Mouse (Mus musculus): ENCODE results near the gene Carmil1.

GRCm38 (mm10) chr13:24257809-24258208 lies 22.8 kb downstream of the Carmil1 start:
- no peak for TF ChIP-seq CTCF (IDR thresholded peaks at IDR 0.05; ENCODE audit: extremely low read depth, insufficient read length, insufficient replicate concordance, low read depth, low read length)
- TF ChIP-seq POLR2A (IDR thresholded peaks at IDR 0.05; ENCODE audit: low read depth, low read length): no peak
